Mouse (Mus musculus): Measurements from ENCODE around the gene Cd44. TPM values are rescaled to one million over a fixed set of nuclear protein-coding genes. Genes with fewer than 3 reads are reported as not detected.

Gene Cd44
- polyA plus RNA-seq, 1 experiment from 2014 or later = 17.3 TPM

- Histone ChIP-seq H3K9ac (ENCODE audit: low read length) (no peak overlapping the region), H3K27me3 (ENCODE audit: control insufficient read depth, insufficient read depth, low read length) (no peaks in the 10 kb centered on the region), H3K4me1 (ENCODE audit: control insufficient read depth, insufficient read depth, low read length) (peaks cover 3% of the 10 kb centered on the region; the same call in 1 of the 2 replicates), H3K9me3 (replicated peaks; ENCODE audit: control insufficient read depth, low read length) (no peaks in the 10 kb centered on the region), H3K4me3 (ENCODE audit: low read length) (no peak overlapping the region), H3K36me3 (ENCODE audit: control insufficient read depth, insufficient read depth) (no peaks in the 10 kb centered on the region), H3K27ac (ENCODE audit: low read length) (no peak overlapping the region), H3K4me2 (ENCODE audit: low read depth, low read length) (no peak overlapping the region)
- ATAC-seq (replicated peaks; ENCODE audit: extremely low read depth, insufficient read depth, low FRiP score) = no peak
- 35% methylated on average over 3 of the region's 3 CpGs for WGBS
These were observed 93.8 kb downstream of the Cd44 start for GRCm38 (mm10) chr2:102807633-102808032.

- Histone ChIP-seq H3K4me2 (ENCODE audit: low read depth, low read length) (no peak overlapping the region), H3K4me1 (ENCODE audit: control insufficient read depth, insufficient read depth, low read length) (peaks cover 3% of the 10 kb centered on the region; the same call in 1 of the 2 replicates), H3K9me3 (replicated peaks; ENCODE audit: control insufficient read depth, low read length) (no peaks in the 10 kb centered on the region), H3K27me3 (ENCODE audit: control insufficient read depth, insufficient read depth, low read length) (no peaks in the 10 kb centered on the region), H3K36me3 (ENCODE audit: control insufficient read depth, insufficient read depth) (no peaks in the 10 kb centered on the region), H3K9ac (ENCODE audit: low read length) (no peak overlapping the region), H3K27ac (ENCODE audit: low read length) (no peak overlapping the region), H3K4me3 (ENCODE audit: low read length) (no peak overlapping the region)
- no peak for ATAC-seq (replicated peaks; ENCODE audit: extremely low read depth, insufficient read depth, low FRiP score)
- 82% methylated on average over 4 of the region's 4 CpGs for WGBS
These were observed 95.5 kb downstream of the Cd44 start for GRCm38 (mm10) chr2:102805761-102806496.

GRCm38 (mm10) chr2:102805283-102805682, 96.2 kb downstream of the Cd44 start:
- Histone ChIP-seq H3K4me2 (ENCODE audit: low read depth, low read length) (no peak overlapping the region), H3K9ac (ENCODE audit: low read length) (no peak overlapping the region), H3K9me3 (replicated peaks; ENCODE audit: control insufficient read depth, low read length) (no peaks in the 10 kb centered on the region), H3K27me3 (ENCODE audit: control insufficient read depth, insufficient read depth, low read length) (no peaks in the 10 kb centered on the region), H3K4me3 (ENCODE audit: low read length) (no peak overlapping the region), H3K27ac (ENCODE audit: low read length) (no peak overlapping the region), H3K36me3 (ENCODE audit: control insufficient read depth, insufficient read depth) (no peaks in the 10 kb centered on the region), H3K4me1 (ENCODE audit: control insufficient read depth, insufficient read depth, low read length) (peaks cover 3% of the 10 kb centered on the region; the same call in 1 of the 2 replicates)
- no peak for ATAC-seq (replicated peaks; ENCODE audit: extremely low read depth, insufficient read depth, low FRiP score)
- 60% methylated on average over 6 of the region's 6 CpGs for WGBS

- ATAC-seq (replicated peaks; ENCODE audit: extremely low read depth, insufficient read depth, low FRiP score) = no peak
- H3K36me3 ChIP-seq (ENCODE audit: control insufficient read depth, insufficient read depth) = no peaks in the 10 kb centered on the region
- H3K4me3 ChIP-seq (ENCODE audit: low read length) = no peak overlapping the region
- no peak overlapping the region for H3K4me2 ChIP-seq (ENCODE audit: low read depth, low read length)
- no peak overlapping the region for H3K27ac ChIP-seq (ENCODE audit: low read length)
- H3K27me3 ChIP-seq (ENCODE audit: control insufficient read depth, insufficient read depth, low read length) = no peaks in the 10 kb centered on the region
- H3K4me1 ChIP-seq (ENCODE audit: control insufficient read depth, insufficient read depth, low read length) = peaks cover 3% of the 10 kb centered on the region; the same call in 1 of the 2 replicates
- H3K9me3 ChIP-seq (replicated peaks; ENCODE audit: control insufficient read depth, low read length) = no peaks in the 10 kb centered on the region
- H3K9ac ChIP-seq (ENCODE audit: low read length) = no peak overlapping the region
- WGBS = 28% methylated on average over 2 of the region's 2 CpGs
These were observed 97.4 kb downstream of the Cd44 start for GRCm38 (mm10) chr2:102804109-102804508.

GRCm38 (mm10) chr2:102801899-102802298, 99.6 kb downstream of the Cd44 start:
- Histone ChIP-seq H3K4me3 (ENCODE audit: low read length) (no peak overlapping the region), H3K9me3 (replicated peaks; ENCODE audit: control insufficient read depth, low read length) (no peaks in the 10 kb centered on the region), H3K27me3 (ENCODE audit: control insufficient read depth, insufficient read depth, low read length) (no peaks in the 10 kb centered on the region), H3K36me3 (ENCODE audit: control insufficient read depth, insufficient read depth) (no peaks in the 10 kb centered on the region), H3K4me1 (ENCODE audit: control insufficient read depth, insufficient read depth, low read length) (peaks cover 3% of the 10 kb centered on the region; the same call in 1 of the 2 replicates), H3K9ac (ENCODE audit: low read length) (no peak overlapping the region), H3K27ac (ENCODE audit: low read length) (no peak overlapping the region), H3K4me2 (ENCODE audit: low read depth, low read length) (no peak overlapping the region)
- 84% methylated on average over 1 of the region's 1 CpGs for WGBS
- ATAC-seq (replicated peaks; ENCODE audit: extremely low read depth, insufficient read depth, low FRiP score) = no peak

GRCm38 (mm10) chr2:102798149-102798548, 103.3 kb downstream of the Cd44 start:
- Histone ChIP-seq H3K9ac (ENCODE audit: low read length) (no peak overlapping the region), H3K4me1 (ENCODE audit: control insufficient read depth, insufficient read depth, low read length) (no peaks in the 10 kb centered on the region), H3K27ac (ENCODE audit: low read length) (no peak overlapping the region), H3K36me3 (ENCODE audit: control insufficient read depth, insufficient read depth) (no peaks in the 10 kb centered on the region), H3K9me3 (replicated peaks; ENCODE audit: control insufficient read depth, low read length) (no peaks in the 10 kb centered on the region), H3K27me3 (ENCODE audit: control insufficient read depth, insufficient read depth, low read length) (no peaks in the 10 kb centered on the region), H3K4me2 (ENCODE audit: low read depth, low read length) (no peak overlapping the region), H3K4me3 (ENCODE audit: low read length) (no peak overlapping the region)
- ATAC-seq (replicated peaks; ENCODE audit: extremely low read depth, insufficient read depth, low FRiP score) = no peak
- 73% methylated on average over 2 of the region's 2 CpGs for WGBS

GRCm38 (mm10) chr2:102795034-102795433, 106.4 kb downstream of the Cd44 start:
- 75% methylated on average over 3 of the region's 3 CpGs for WGBS
- Histone ChIP-seq H3K27ac (ENCODE audit: low read length) (no peak overlapping the region), H3K36me3 (ENCODE audit: control insufficient read depth, insufficient read depth) (no peaks in the 10 kb centered on the region), H3K4me3 (ENCODE audit: low read length) (no peak overlapping the region), H3K4me2 (ENCODE audit: low read depth, low read length) (no peak overlapping the region), H3K9ac (ENCODE audit: low read length) (no peak overlapping the region), H3K4me1 (ENCODE audit: control insufficient read depth, insufficient read depth, low read length) (no peaks in the 10 kb centered on the region), H3K9me3 (replicated peaks; ENCODE audit: control insufficient read depth, low read length) (no peaks in the 10 kb centered on the region), H3K27me3 (ENCODE audit: control insufficient read depth, insufficient read depth, low read length) (no peaks in the 10 kb centered on the region)
- no peak for ATAC-seq (replicated peaks; ENCODE audit: extremely low read depth, insufficient read depth, low FRiP score)

GRCm38 (mm10) chr2:102792804-102793203, 108.7 kb downstream of the Cd44 start:
- H3K4me3 ChIP-seq (ENCODE audit: low read length) = no peak overlapping the region
- H3K36me3 ChIP-seq (ENCODE audit: control insufficient read depth, insufficient read depth) = no peaks in the 10 kb centered on the region
- no peaks in the 10 kb centered on the region for H3K4me1 ChIP-seq (ENCODE audit: control insufficient read depth, insufficient read depth, low read length)
- no peak overlapping the region for H3K27ac ChIP-seq (ENCODE audit: low read length)
- WGBS = 84% methylated on average over 6 of the region's 6 CpGs
- no peak overlapping the region for H3K9ac ChIP-seq (ENCODE audit: low read length)
- no peak for ATAC-seq (replicated peaks; ENCODE audit: extremely low read depth, insufficient read depth, low FRiP score)
- H3K27me3 ChIP-seq (ENCODE audit: control insufficient read depth, insufficient read depth, low read length) = no peaks in the 10 kb centered on the region
- H3K9me3 ChIP-seq (replicated peaks; ENCODE audit: control insufficient read depth, low read length) = no peaks in the 10 kb centered on the region
- no peak overlapping the region for H3K4me2 ChIP-seq (ENCODE audit: low read depth, low read length)

GRCm38 (mm10) chr2:102791641-102792040, 109.8 kb downstream of the Cd44 start:
- Histone ChIP-seq H3K4me1 (ENCODE audit: control insufficient read depth, insufficient read depth, low read length) (no peaks in the 10 kb centered on the region), H3K9me3 (replicated peaks; ENCODE audit: control insufficient read depth, low read length) (no peaks in the 10 kb centered on the region), H3K9ac (ENCODE audit: low read length) (no peak overlapping the region), H3K4me2 (ENCODE audit: low read depth, low read length) (no peak overlapping the region), H3K4me3 (ENCODE audit: low read length) (no peak overlapping the region), H3K27ac (ENCODE audit: low read length) (no peak overlapping the region), H3K36me3 (ENCODE audit: control insufficient read depth, insufficient read depth) (no peaks in the 10 kb centered on the region), H3K27me3 (ENCODE audit: control insufficient read depth, insufficient read depth, low read length) (no peaks in the 10 kb centered on the region)
- WGBS = 70% methylated on average over 2 of the region's 2 CpGs
- ATAC-seq (replicated peaks; ENCODE audit: extremely low read depth, insufficient read depth, low FRiP score) = no peak
